Mouse (Mus musculus) CH12.LX (cell line): ENCODE measurements at regions not wholly inside any gene's neighbourhood (a gene's known extent, or its start where the extent isn't known, plus 50 kb on each side); places are given as distances from the start of the nearest gene placed in this dataset.

Experiments
- DNase-seq: peaks from one replicate; pipeline ENCODE4 v3.0.0-alpha.2; 2013; ENCODE audit errors: extremely low read depth
- H3K27ac ChIP-seq: 2 replicates; pipeline ENCODE4 v1.5.1; 2012; ENCODE audit warnings: low read depth, mild to moderate bottlenecking, control low read depth, moderate library complexity; ENCODE audit not compliant: insufficient read depth
- H3K27me3 ChIP-seq: replicated peaks from 2 replicates; pipeline ENCODE3; 2012; ENCODE audit warnings: inconsistent platforms
- H3K36me3 ChIP-seq, 2 experiments: replicated peaks in 1 of 2; 2 replicates each; pipeline versions ENCODE3 to v1.6.1; 2012; ENCODE audit warnings: inconsistent platforms in 1 of 2, low read length in 1 of 2, mild to moderate bottlenecking in 1 of 2, mixed read lengths in 1 of 2, moderate library complexity in 1 of 2; ENCODE audit not compliant: control insufficient read depth in 1 of 2, insufficient read depth in 1 of 2
- H3K4me1 ChIP-seq, 2 experiments: 2 replicates each; pipeline ENCODE4 v1.6.1; 2012; ENCODE audit warnings: inconsistent platforms in 1 of 2, moderate library complexity in 1 of 2; ENCODE audit not compliant: insufficient read depth in 2 of 2, control insufficient read depth in 1 of 2
- H3K4me2 ChIP-seq: 2 replicates; pipeline ENCODE4 v1.6.1; 2012; ENCODE audit warnings: low read depth, mild to moderate bottlenecking, control low read depth; ENCODE audit not compliant: poor library complexity, insufficient read depth, severe bottlenecking
- H3K4me3 ChIP-seq, 3 experiments: fragments of 150-350 bp in 1 of 3; sonication (generic) in 1 of 3; replicated peaks in 1 of 3; 2 replicates each; pipeline versions ENCODE3 to v1.5.1; 2011 to 2012; ENCODE audit warnings: low read depth in 2 of 3, low read length in 2 of 3, mild to moderate bottlenecking in 2 of 3, moderate library complexity in 2 of 3, control low read depth in 1 of 3, improper control_type of control experiment in 1 of 3, inconsistent platforms in 1 of 3, mixed read lengths in 1 of 3; ENCODE audit not compliant: poor library complexity in 1 of 3
- H3K79me2 ChIP-seq: replicated peaks from 2 replicates; pipeline ENCODE4 v1.6.1; 2012; ENCODE audit warnings: mild to moderate bottlenecking, moderate library complexity; ENCODE audit not compliant: control insufficient read depth, poor library complexity, insufficient read depth, severe bottlenecking; ENCODE audit errors: extremely low read depth
- H3K9ac ChIP-seq: 2 replicates; pipeline ENCODE4 v1.6.1; 2012; ENCODE audit warnings: low read depth, mild to moderate bottlenecking, control low read depth, moderate library complexity; ENCODE audit not compliant: insufficient read depth
- H3K9me3 ChIP-seq: replicated peaks from 2 replicates; pipeline ENCODE3; 2012; ENCODE audit warnings: low read length, inconsistent platforms, mixed read lengths
- E2F4 ChIP-seq: IDR thresholded peaks from 2 replicates; pipeline ENCODE4 v1.6.1; 2011; ENCODE audit warnings: low read depth, low read length, improper control_type of control experiment; ENCODE audit not compliant: insufficient replicate concordance
- EP300 ChIP-seq: IDR thresholded peaks from 2 replicates; pipeline ENCODE4 v1.6.1; 2011; ENCODE audit warnings: low read length, improper control_type of control experiment
- ETS1 ChIP-seq: conservative IDR thresholded peaks from 2 replicates; pipeline ENCODE4 v1.6.1; 2012; ENCODE audit warnings: low read depth, mild to moderate bottlenecking, inconsistent platforms, low read length, improper control_type of control experiment, moderate library complexity
- GABPA ChIP-seq: IDR thresholded peaks from 2 replicates; pipeline ENCODE4 v1.6.1; 2012; ENCODE audit warnings: low read depth, low read length, improper control_type of control experiment, inconsistent platforms; ENCODE audit not compliant: insufficient replicate concordance
- JUN ChIP-seq: IDR thresholded peaks from 2 replicates; pipeline ENCODE4 v1.6.1; 2011; ENCODE audit warnings: low read depth, mild to moderate bottlenecking, low read length, improper control_type of control experiment, moderate library complexity; ENCODE audit not compliant: insufficient read depth
- MAX ChIP-seq: IDR thresholded peaks from 2 replicates; pipeline ENCODE4 v1.6.1; 2011; ENCODE audit warnings: low read length, improper control_type of control experiment
- MEF2A ChIP-seq: IDR thresholded peaks from 2 replicates; pipeline ENCODE4 v1.6.1; 2014; ENCODE audit warnings: low read depth, mild to moderate bottlenecking, inconsistent platforms, low read length, improper control_type of control experiment, borderline replicate concordance
- MXI1 ChIP-seq: IDR thresholded peaks from 2 replicates; pipeline ENCODE4 v1.6.1; 2011; ENCODE audit warnings: mild to moderate bottlenecking, low read depth, low read length, improper control_type of control experiment
- NRF1 ChIP-seq: IDR thresholded peaks from 2 replicates; pipeline ENCODE4 v1.6.1; 2014; ENCODE audit warnings: low read depth, mild to moderate bottlenecking, inconsistent platforms, low read length, improper control_type of control experiment, moderate library complexity
- PAX5 ChIP-seq: IDR thresholded peaks from 2 replicates; pipeline ENCODE4 v1.6.1; 2012; ENCODE audit warnings: low read length, inconsistent platforms, mixed read lengths
- SMC3 ChIP-seq: IDR thresholded peaks from 2 replicates; pipeline ENCODE4 v1.6.1; 2011; ENCODE audit warnings: low read depth, low read length, improper control_type of control experiment
- TBP ChIP-seq: conservative IDR thresholded peaks from 2 replicates; pipeline ENCODE4 v1.6.1; 2011; ENCODE audit warnings: low read depth, low read length, improper control_type of control experiment
- UBTF ChIP-seq: IDR thresholded peaks from 2 replicates; pipeline ENCODE4 v1.6.1; 2012; ENCODE audit warnings: low read depth, mild to moderate bottlenecking, inconsistent platforms, low read length, improper control_type of control experiment, moderate library complexity
- USF1 ChIP-seq: IDR thresholded peaks from 2 replicates; pipeline ENCODE4 v1.6.1; 2014; ENCODE audit warnings: low read depth, mild to moderate bottlenecking, inconsistent platforms, low read length, improper control_type of control experiment
- ZKSCAN1 ChIP-seq: IDR thresholded peaks from 2 replicates; pipeline ENCODE4 v1.6.1; 2012; ENCODE audit warnings: low read depth, inconsistent platforms, low read length, improper control_type of control experiment, borderline replicate concordance
- dilution Hi-C: fragments of 300-500 bp; cut with MboI; formaldehyde crosslinking; loops from 2 replicates; pipeline ENCODE4 v1.14.3; 2020; ENCODE audit warnings: low sequenced_read_pairs; ENCODE audit not compliant: extremely low pct_unique_long_range_greater_than_20kb, extremely low pct_ligation_motif_present
- in situ Hi-C: fragments of 300-500 bp; cut with MboI; formaldehyde crosslinking; loops from 3 replicates; pipeline ENCODE4 v1.14.3; 2019; ENCODE audit warnings: low sequenced_read_pairs, low pct_ligation_motif_present, low pct_unique_long_range_greater_than_20kb, mixed read lengths

DNA sequence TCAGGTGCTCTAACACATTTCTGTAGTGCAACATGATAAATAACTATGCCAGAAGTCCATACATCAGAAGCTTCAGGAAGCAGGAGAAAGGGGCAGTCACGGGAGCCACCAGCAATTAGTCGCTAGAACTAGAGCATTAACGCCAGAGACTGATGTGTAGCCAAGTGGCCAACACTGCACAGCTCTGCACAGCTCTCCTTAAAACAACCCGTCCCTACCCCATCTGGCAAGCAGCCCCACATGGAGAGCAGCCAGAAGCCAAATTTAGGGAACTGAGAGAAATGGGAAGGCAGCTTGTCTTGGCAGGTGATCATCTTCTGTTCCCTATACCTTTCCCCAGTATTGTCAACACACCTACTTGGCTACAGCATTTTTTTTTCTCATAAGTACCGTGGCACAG, 172.3 kb upstream of the Bdnf start:
- Histone ChIP-seq H3K79me2 (no peaks in the 10 kb centered on the region), H3K4me3 (no peak overlapping the region), H3K9ac (no peak overlapping the region), H3K4me2 (no peak overlapping the region), H3K27ac (no peak overlapping the region), H3K9me3 (no peaks in the 10 kb centered on the region), H3K27me3 (no peaks in the 10 kb centered on the region), H3K36me3 (no peaks in the 10 kb centered on the region), H3K4me1 (no peaks in the 10 kb centered on the region)
- DNase-seq = no peak
- in situ Hi-C loops (no loop called here), dilution Hi-C loops (no loop called here)
- TF ChIP-seq TBP = no peak
- TF ChIP-seq USF1 = no peak

DNA sequence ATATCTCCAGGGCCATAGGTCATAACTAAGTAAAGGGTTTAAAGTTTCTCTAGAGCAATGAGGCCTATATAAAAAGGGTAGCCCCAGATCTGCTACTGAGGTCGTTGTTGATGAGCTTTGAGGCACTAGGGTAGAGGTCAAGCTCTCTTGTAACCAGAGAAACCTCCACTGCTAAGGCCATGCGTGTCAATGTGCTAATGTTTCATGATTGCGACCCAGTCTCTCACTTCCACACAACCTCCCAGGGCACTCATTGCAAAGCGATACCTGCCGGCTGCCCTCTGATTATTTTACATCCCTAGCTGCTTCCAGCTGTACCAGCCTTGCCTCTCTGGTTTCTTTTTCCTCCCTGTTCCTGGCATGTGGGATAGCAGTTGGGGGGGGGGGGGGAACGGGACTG, 169.6 kb upstream of the Bdnf start:
- Histone ChIP-seq H3K79me2 (no peaks in the 10 kb centered on the region), H3K9ac (no peak overlapping the region), H3K4me1 (no peaks in the 10 kb centered on the region), H3K27me3 (no peaks in the 10 kb centered on the region), H3K4me2 (no peak overlapping the region), H3K27ac (no peak overlapping the region), H3K36me3 (no peaks in the 10 kb centered on the region), H3K9me3 (no peaks in the 10 kb centered on the region), H3K4me3 (no peak overlapping the region)
- DNase-seq = no peak
- in situ Hi-C loops = no loop called here
- dilution Hi-C loops = no loop called here
- TF ChIP-seq E2F4 = no peak

DNA sequence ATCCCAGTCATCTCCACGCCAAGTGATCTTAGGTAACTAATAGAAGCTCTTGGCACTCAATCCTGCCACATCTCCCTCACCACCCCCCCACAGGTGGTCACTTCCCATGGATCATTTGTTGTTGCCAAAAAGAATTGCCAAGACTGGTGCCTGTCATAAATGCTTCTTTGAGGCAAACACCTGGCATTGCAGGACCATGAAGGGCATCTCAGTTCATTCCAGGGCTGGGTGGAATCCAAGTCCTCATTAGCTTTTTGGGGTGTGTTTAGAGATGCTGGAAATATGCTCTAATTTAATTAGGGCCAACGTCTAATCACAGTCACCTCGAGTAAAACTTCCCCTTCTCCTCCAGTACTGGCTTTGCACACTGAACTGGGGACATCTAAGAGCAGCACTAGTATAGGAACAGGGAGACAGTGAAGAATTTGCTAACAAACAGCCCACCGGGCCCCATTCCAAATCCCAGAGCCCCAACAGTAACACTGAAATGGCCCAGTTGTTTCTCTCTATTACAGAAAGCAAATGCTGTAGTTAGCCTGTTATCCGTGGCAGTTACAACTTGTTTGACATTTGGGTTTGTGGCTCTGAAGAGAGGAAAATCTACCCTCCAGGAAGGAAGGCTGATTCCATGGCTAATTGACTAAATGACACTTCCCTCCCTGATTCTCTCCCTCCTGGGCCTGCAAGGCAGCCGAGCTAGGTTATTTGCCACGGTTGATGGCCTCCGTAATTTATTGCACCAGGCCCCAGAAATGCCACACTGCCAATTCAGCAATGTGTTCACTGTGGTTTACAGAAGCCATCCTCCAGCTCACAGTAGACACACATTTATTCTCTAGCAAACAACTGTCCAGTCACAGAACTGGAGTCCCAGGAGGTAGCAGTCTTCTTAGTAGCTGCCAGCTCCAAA, 164.2 kb upstream of the Bdnf start:
- H3K27me3 ChIP-seq = no peaks in the 10 kb centered on the region
- dilution Hi-C loops = no loop called here
- in situ Hi-C loops = no loop called here

More for the DNA sequence above, 164.2 kb upstream of the Bdnf start:
- no peak overlapping the region for H3K27ac ChIP-seq
- no peaks in the 10 kb centered on the region for H3K9me3 ChIP-seq
- H3K36me3 ChIP-seq = no peaks in the 10 kb centered on the region
- H3K4me1 ChIP-seq = no peaks in the 10 kb centered on the region
- no peak for DNase-seq
- H3K4me3 ChIP-seq = no peak overlapping the region
- no peak overlapping the region for H3K9ac ChIP-seq
- H3K79me2 ChIP-seq = no peaks in the 10 kb centered on the region
- no peak overlapping the region for H3K4me2 ChIP-seq
- TF ChIP-seq ETS1 (no peak), GABPA (no peak), NRF1 (no peak), MEF2A (no peak), JUN (no peak), E2F4 (no peak), EP300 (no peak), MAX (no peak), ZKSCAN1 (no peak), UBTF (no peak), MXI1 (no peak), SMC3 (no peak), PAX5 (no peak)
- TF ChIP-seq, all 38 proteins: peak for 0
